Mouse (Mus musculus): Measurements from ENCODE around the gene Sec23b. TPM values are rescaled to one million over a fixed set of nuclear protein-coding genes. Genes with fewer than 3 reads are reported as not detected.
"Not testable (repeated sequence)": the region's sequence is repeated elsewhere in the genome, so short reads cannot be mapped to it uniquely, and the experiment has no call there.

The Sec23b gene
- polyA plus RNA-seq, 2 experiments: 76.2 to 80.1 TPM

GRCm38 (mm10) chr2:144588723-144589122 is 32.7 kb downstream of the Sec23b start:
- Histone ChIP-seq H3K9ac (ENCODE audit: low read depth, low read length, severe bottlenecking) (no peak overlapping the region), H3K4me1 (ENCODE audit: control insufficient read depth, insufficient read depth, low read length) (no peaks in the 10 kb centered on the region), H3K27me3 (ENCODE audit: control insufficient read depth, insufficient read depth, low read length) (no peaks in the 10 kb centered on the region), H3K9me3 (ENCODE audit: control insufficient read depth, low read length) (no peaks in the 10 kb centered on the region), H3K4me3 (replicated peaks; ENCODE audit: low read length) (no peak overlapping the region), H3K27ac (replicated peaks; ENCODE audit: low read depth, low read length) (no peak overlapping the region), H3K36me3 (ENCODE audit: control insufficient read depth, insufficient read depth, low read length) (peaks cover 54% of the 10 kb centered on the region), H3K4me2 (replicated peaks; ENCODE audit: low read depth, low read length, severe bottlenecking) (no peak overlapping the region)
- ATAC-seq (ENCODE audit: low FRiP score, low read depth): no peak
- WGBS: 83% methylated on average over 4 of the region's 4 CpGs
- DNase-seq (ENCODE audit: low spot score): no peak
- TF ChIP-seq POLR2A (IDR thresholded peaks at IDR 0.05; ENCODE audit: borderline replicate concordance, extremely low read depth, insufficient read depth, insufficient read length): no peak

- DNase-seq (ENCODE audit: low spot score); H3K27me3 ChIP-seq (ENCODE audit: control insufficient read depth, insufficient read depth, low read length); ATAC-seq (ENCODE audit: low FRiP score, low read depth); H3K27ac ChIP-seq (replicated peaks; ENCODE audit: low read depth, low read length); H3K4me1 ChIP-seq (ENCODE audit: control insufficient read depth, insufficient read depth, low read length); H3K9me3 ChIP-seq (ENCODE audit: control insufficient read depth, low read length); H3K4me3 ChIP-seq (replicated peaks; ENCODE audit: low read length); H3K9ac ChIP-seq (ENCODE audit: low read depth, low read length, severe bottlenecking); H3K4me2 ChIP-seq (replicated peaks; ENCODE audit: low read depth, low read length, severe bottlenecking): not testable (repeated sequence)
- peaks cover 19% of the 10 kb centered on the region for H3K36me3 ChIP-seq (ENCODE audit: control insufficient read depth, insufficient read depth, low read length)
- 65% methylated on average over 8 of the region's 8 CpGs for WGBS
Measured at GRCm38 (mm10) chr2:144593036-144593435, 37.0 kb downstream of the Sec23b start.

- 0 out of 2 replicates have a peak within 1 kb of the TSS, but pooled peaks have one; percentile 19 for H3K27ac ChIP-seq (replicated peaks; ENCODE audit: low read depth, low read length)
- WGBS: 2% methylated on average over 31 of the region's 31 CpGs
- peak within 1 kb of the TSS; percentile 53 for H3K4me3 ChIP-seq (replicated peaks; ENCODE audit: low read length)
- H3K4me2 ChIP-seq (replicated peaks; ENCODE audit: low read depth, low read length, severe bottlenecking): peak within 1 kb of the TSS; percentile 51
- no peaks in the 10 kb centered on the region for H3K9me3 ChIP-seq (ENCODE audit: control insufficient read depth, low read length)
- peak; percentile 62; the same call in 1 of the 2 replicates for TF ChIP-seq POLR2A (IDR thresholded peaks at IDR 0.05; ENCODE audit: borderline replicate concordance, extremely low read depth, insufficient read depth, insufficient read length)
- DNase-seq (ENCODE audit: low spot score): peak; percentile 88
- H3K9ac ChIP-seq (ENCODE audit: low read depth, low read length, severe bottlenecking): peak within 1 kb of the TSS; percentile 63
- peaks cover 9% of the 10 kb centered on the region for H3K36me3 ChIP-seq (ENCODE audit: control insufficient read depth, insufficient read depth, low read length)
- ATAC-seq (ENCODE audit: low FRiP score, low read depth): peak; percentile 97
- H3K4me1 ChIP-seq (ENCODE audit: control insufficient read depth, insufficient read depth, low read length): no peaks in the 10 kb centered on the region
- H3K27me3 ChIP-seq (ENCODE audit: control insufficient read depth, insufficient read depth, low read length): no peaks in the 10 kb centered on the region
Measured at GRCm38 (mm10) chr2:144593951-144594651, 38.1 kb downstream of the Sec23b start, which contains the start of gene Smim26. TSS of gene Smim26 (plus strand) at chr2:144594054.

GRCm38 (mm10) chr2:144598006-144598405 is 42.0 kb downstream of the Sec23b start:
- DNase-seq (ENCODE audit: low spot score) (no peak), ATAC-seq (ENCODE audit: low FRiP score, low read depth) (no peak)
- H3K36me3 ChIP-seq (ENCODE audit: control insufficient read depth, insufficient read depth, low read length): no peaks in the 10 kb centered on the region
- no peak for TF ChIP-seq POLR2A (IDR thresholded peaks at IDR 0.05; ENCODE audit: borderline replicate concordance, extremely low read depth, insufficient read depth, insufficient read length)
- peaks cover 3% of the 10 kb centered on the region; the same call in 1 of the 2 replicates for H3K4me1 ChIP-seq (ENCODE audit: control insufficient read depth, insufficient read depth, low read length)
- H3K9ac ChIP-seq (ENCODE audit: low read depth, low read length, severe bottlenecking): no peak overlapping the region
- no peaks in the 10 kb centered on the region for H3K27me3 ChIP-seq (ENCODE audit: control insufficient read depth, insufficient read depth, low read length)
- H3K4me3 ChIP-seq (replicated peaks; ENCODE audit: low read length): no peak overlapping the region
- no peaks in the 10 kb centered on the region for H3K9me3 ChIP-seq (ENCODE audit: control insufficient read depth, low read length)
- H3K27ac ChIP-seq (replicated peaks; ENCODE audit: low read depth, low read length): no peak overlapping the region
- no peak overlapping the region for H3K4me2 ChIP-seq (replicated peaks; ENCODE audit: low read depth, low read length, severe bottlenecking)
- 76% methylated on average over 2 of the region's 2 CpGs for WGBS

- H3K4me2 ChIP-seq (replicated peaks; ENCODE audit: low read depth, low read length, severe bottlenecking): peak within 1 kb of the TSS; percentile 74
- DNase-seq (ENCODE audit: low spot score) (peak; percentile 81), ATAC-seq (ENCODE audit: low FRiP score, low read depth) (peak; percentile 94)
- peaks cover 3% of the 10 kb centered on the region; the same call in 1 of the 2 replicates for H3K4me1 ChIP-seq (ENCODE audit: control insufficient read depth, insufficient read depth, low read length)
- H3K9me3 ChIP-seq (ENCODE audit: control insufficient read depth, low read length): no peaks in the 10 kb centered on the region
- H3K27ac ChIP-seq (replicated peaks; ENCODE audit: low read depth, low read length): 0 out of 2 replicates have a peak within 1 kb of the TSS, but pooled peaks have one; percentile 33
- H3K9ac ChIP-seq (ENCODE audit: low read depth, low read length, severe bottlenecking): peak within 1 kb of the TSS; percentile 92
- whole genome bisulfite sequencing: 2% methylated on average over 32 of the region's 50 CpGs
- H3K27me3 ChIP-seq (ENCODE audit: control insufficient read depth, insufficient read depth, low read length): no peaks in the 10 kb centered on the region
- H3K4me3 ChIP-seq (replicated peaks; ENCODE audit: low read length): peak within 1 kb of the TSS; percentile 67
- TF ChIP-seq POLR2A (IDR thresholded peaks at IDR 0.05; ENCODE audit: borderline replicate concordance, extremely low read depth, insufficient read depth, insufficient read length): peak; percentile 56; the same call in 1 of the 2 replicates
- no peaks in the 10 kb centered on the region for H3K36me3 ChIP-seq (ENCODE audit: control insufficient read depth, insufficient read depth, low read length)
Measured at GRCm38 (mm10) chr2:144599831-144600687, 44.0 kb downstream of the Sec23b start, which contains the start of gene Dtd1. TSS of gene Dtd1 (plus strand) at chr2:144599897.
